Mouse (Mus musculus): ENCODE results near the gene Xab2.
A peak's percentile ranks its signal among the peaks of the same experiment; 100 is the strongest.

The Xab2 gene

GRCm38 (mm10) chr8:3567641-3568371 lies 53.3 kb downstream of the Xab2 start, which contains the start of gene C330021F23Rik:
Gene C330021F23Rik, plus strand, starts transcription at chr8:3567990.
- peak; percentile 57 for DNase-seq (ENCODE audit: extremely low spot score, low spot score)
